Mouse (Mus musculus): Measurements from ENCODE around the gene Ei24. TPM values are rescaled to one million over a fixed set of nuclear protein-coding genes. Genes with fewer than 3 reads are reported as not detected.

Ei24 gene
- total RNA-seq, 2 experiments from 2014 or later, result 42.1 to 60.8 TPM

DNA sequence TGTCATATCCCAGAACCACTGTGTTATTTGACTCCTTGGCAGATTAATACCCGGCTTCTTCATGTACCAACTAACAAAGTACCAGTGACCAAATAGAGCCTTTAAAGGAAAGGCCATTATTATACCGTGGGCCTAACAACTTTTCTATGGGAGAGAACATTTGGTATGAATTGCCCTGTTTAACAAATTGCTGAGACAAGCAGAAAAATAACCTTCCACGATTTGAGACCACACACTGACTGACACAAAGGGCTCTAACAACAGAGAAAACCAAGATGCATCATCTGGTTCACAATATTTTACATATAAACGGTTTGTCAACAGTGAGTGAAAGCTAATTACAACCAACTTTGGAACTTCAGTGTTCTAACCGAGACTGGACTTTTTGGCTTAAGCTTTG is 969 bp downstream of the Ei24 start:
- ATAC-seq (replicated peaks; ENCODE audit: low FRiP score, low TSS enrichment, poor library complexity, severe bottlenecking), result peak; percentile 11; the same call in 1 of the 2 replicates

DNA sequence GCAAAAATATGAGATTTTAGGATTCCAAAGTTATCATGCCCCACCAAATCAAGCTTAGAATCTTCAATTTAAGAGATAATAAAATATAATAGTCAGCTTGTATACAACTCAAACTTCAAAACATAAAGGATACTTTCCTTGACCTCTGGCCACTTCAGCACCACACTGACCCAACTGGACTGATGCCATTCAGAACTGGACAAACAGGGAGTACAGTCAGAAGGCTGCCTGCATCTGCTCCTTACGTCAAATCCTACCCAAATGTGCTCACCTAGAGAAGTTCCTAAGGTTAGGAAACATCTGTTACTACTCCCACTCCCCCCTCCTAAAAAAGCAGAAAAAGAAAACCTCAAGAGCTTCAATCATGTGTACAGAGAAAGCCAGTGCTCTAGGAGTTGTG is 1.6 kb downstream of the Ei24 start:
- no peak for ATAC-seq (replicated peaks; ENCODE audit: low FRiP score, low TSS enrichment, poor library complexity, severe bottlenecking)

DNA sequence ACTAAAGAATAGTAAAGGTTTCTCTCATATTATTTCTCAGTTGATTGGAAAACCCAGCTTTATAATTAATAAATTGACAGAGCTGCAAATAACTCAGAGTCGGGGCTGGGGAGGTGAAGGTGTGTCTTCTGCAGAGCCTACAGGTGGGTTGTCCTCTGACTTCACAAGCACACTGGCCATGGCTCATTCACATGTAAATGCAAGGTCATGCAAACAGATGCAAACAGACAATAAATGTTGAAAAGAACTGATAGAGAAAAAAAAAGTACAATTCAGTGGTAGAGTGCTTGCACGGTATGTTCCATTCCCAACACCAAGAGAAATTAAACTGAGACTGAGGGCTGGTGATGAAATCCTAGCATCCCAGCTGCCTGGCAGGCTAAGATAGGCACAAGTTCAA is 2.7 kb downstream of the Ei24 start:
- no peak for ATAC-seq (replicated peaks; ENCODE audit: low FRiP score, low TSS enrichment, poor library complexity, severe bottlenecking)

DNA sequence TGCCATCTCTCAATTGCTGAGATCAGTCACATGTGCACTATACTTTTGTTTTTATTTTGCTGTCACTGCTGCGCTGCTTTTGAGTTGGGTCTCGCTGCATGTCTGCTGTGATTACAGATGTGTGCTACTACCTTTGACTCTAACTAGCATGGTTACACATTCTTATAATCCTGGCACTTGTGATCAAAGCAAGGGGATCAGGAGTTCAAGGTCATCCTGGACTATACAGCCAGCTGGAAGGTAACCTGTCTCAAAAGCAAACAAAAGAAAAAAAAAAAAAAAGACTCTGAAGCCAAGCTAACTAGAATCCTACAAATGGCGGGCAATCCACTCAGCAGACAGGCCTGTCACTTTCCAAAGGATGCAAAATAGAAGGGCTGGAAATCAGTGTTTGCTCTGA is 5.0 kb downstream of the Ei24 start:
- ATAC-seq (replicated peaks; ENCODE audit: low FRiP score, low TSS enrichment, poor library complexity, severe bottlenecking), result no peak

DNA sequence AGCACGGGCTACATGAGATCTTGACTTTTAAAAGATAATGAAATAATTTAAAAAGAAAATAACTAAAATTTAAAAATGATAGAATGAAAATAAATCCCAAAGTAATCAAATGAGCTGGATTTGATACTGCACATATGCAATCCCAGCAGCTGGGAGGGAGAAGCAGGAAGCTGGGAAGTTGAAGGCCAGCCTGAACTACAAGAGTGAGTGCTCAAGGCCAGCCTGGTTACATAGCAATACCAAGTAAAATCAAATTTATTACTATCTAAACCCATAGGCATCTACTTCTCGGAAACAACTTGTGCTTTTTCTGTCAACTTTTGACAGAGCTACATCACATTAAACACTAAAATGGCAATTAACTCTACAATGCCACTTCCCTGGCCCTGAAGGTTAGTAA is 13.3 kb downstream of the Ei24 start:
- ATAC-seq (replicated peaks; ENCODE audit: low FRiP score, low TSS enrichment, poor library complexity, severe bottlenecking), result no peak

DNA sequence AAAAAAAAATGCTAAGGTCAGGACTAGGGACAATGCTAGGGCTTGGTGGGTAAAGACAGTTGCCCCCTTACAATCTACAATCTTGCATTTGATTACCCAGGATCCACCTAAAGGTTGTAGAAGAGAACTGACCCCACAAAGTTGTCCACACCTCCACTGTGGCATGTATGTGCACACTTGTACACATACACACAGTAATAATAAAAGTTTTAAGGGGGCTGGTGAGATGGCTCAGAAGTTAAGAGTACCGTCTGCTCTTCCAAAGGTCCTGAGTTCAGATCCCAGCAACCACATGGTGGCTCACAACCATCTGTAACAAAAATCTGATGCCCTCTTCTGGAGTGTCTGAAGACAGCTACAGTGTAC is 28.2 kb downstream of the Ei24 start:
- no peak for ATAC-seq (replicated peaks; ENCODE audit: low FRiP score, low TSS enrichment, poor library complexity, severe bottlenecking)

DNA sequence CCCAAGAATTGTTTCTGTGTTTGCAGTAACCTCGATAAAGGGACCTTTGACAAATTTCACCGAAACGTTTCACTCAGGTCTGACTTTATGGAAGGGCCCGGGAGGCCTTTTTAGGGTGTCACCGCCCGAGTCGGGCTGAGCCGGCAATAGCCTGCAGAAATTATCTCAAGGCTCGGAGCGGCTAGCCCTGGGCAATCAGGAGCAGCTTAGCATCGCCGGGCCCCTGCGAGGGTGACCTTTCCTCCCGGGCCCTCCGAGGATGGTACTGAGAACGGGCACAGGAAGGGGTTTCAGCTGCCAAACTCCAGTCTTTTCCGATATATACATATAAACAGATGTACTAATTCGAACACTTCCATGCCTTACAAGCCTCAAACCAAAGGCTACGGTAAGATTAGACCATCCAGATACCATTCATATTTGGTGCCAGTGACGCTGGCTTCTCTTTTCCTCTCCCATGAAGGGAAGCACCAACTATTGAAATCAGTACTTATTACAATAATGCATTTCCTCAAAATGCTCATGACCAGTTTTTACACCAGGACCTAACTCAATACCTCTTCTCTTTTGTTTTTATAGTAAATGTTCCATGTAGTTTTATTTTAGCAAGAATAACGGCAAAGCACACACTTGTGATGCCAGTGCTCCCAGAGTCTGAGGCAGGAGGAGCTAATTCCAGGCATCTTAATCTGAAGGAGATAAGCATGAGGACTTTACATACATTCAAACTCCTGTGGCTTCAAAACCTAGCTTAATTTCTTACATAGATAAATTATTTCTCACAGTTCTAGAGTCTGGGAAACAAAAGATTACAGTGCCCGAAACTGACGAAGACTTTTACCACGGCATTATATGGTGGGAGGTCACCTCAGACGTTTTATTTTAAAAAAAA is 28.8 kb downstream of the Ei24 start:
- peak; percentile 45 for ATAC-seq (replicated peaks; ENCODE audit: low FRiP score, low TSS enrichment, poor library complexity, severe bottlenecking)

DNA sequence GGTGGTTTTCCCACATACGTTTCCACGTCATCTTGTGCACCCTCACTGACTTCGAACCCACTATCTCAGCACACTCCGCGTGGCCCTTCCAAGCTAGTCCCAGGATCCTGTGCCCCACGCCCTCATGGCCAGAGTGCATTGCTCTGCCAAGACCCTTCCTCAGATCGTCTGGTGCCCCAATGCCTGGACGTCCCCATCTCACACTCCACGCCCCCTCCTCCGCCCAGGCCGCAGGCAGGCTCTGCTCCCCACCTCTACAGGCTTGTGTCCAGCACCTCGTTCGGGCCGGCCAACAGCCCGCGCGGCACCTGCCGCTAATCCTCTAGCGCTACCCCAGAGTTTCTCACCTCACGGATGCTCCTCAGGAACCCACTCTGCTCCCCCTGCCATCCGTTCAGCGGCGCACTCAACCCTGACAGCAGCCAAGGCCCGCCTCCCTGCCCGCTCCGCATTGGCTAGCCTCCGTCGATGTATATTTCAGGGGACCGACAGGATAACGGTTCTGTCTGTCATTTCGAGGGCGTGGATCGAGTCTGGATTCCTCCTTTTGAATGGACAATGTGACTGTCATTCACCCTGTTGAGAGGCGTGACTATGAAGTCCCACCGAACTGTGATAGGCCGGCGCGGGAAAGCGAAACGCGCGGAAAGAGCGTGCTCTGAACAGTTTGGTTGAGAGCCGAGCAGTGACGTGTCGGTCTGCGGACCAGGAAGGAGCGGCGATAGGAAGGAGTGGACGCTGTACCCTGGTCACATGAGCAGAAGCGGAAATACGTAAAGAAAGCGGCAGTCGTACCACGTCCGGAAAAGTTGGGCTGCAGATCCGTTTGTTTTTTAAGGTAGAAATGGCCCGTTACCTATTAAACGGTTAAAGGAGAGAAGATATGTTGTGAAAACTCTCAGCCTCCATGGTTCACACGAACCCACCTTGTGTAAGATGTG is 29.7 kb downstream of the Ei24 start, which contains the start of gene Stt3a:
Stt3a (minus strand) TSS at position 477 of the 941 bp plus-strand sequence.
- peak; percentile 95 for ATAC-seq (replicated peaks; ENCODE audit: low FRiP score, low TSS enrichment, poor library complexity, severe bottlenecking)

DNA sequence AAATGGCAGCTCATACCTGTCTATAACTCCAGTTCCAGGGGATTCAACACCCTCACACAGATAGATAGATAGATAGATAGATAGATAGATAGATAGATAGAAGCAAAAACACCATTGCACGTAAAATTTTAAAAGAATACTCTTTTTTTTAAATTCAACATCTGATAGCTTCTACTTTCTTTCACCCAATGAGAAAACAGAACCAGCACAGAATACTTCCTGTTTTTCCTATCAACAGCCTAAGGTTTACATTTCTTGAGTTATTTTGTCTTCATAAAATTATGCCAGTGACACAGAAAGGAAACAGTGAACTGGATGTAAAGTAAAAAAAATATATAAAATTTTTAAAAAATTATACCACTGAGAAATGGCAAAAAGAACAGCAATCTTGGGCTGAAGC is 32.8 kb downstream of the Ei24 start:
- ATAC-seq (replicated peaks; ENCODE audit: low FRiP score, low TSS enrichment, poor library complexity, severe bottlenecking), result no peak

Other genes with a start within 250 kb of the Ei24 start
- gene Gm17689, start 214.8 kb downstream of the Ei24 start, total RNA-seq (2014; fragmentation: Nextera tagmentation), result not detected in 2 replicates
- gene Gm17689, start 214.8 kb downstream of the Ei24 start, total RNA-seq (2017), result not detected in 2 replicates
- gene A630095E13Rik, start 154.0 kb downstream of the Ei24 start, total RNA-seq (2014; fragmentation: Nextera tagmentation), result not detected in 2 replicates
- not detected in 2 replicates for gene A630095E13Rik, start 154.0 kb downstream of the Ei24 start, total RNA-seq (2017)
- gene Acrv1, start 104.2 kb downstream of the Ei24 start, total RNA-seq (2014; fragmentation: Nextera tagmentation), result not detected in 2 replicates
- gene Acrv1, start 104.2 kb downstream of the Ei24 start, total RNA-seq (2017), result not detected in 2 replicates
- gene Chek1, start 70.3 kb downstream of the Ei24 start, total RNA-seq (2014; fragmentation: Nextera tagmentation), result 42.9 and 54.5 TPM in 2 replicates
- 94.6 and 124 TPM in 2 replicates for gene Chek1, start 70.3 kb downstream of the Ei24 start, total RNA-seq (2017)
- gene Stt3a, start 29.7 kb downstream of the Ei24 start, total RNA-seq (2014; fragmentation: Nextera tagmentation), result 168 and 186 TPM in 2 replicates
- 677 and 976 TPM in 2 replicates for gene Stt3a, start 29.7 kb downstream of the Ei24 start, total RNA-seq (2017)
- not detected in 2 replicates for gene Fez1, start 24.5 kb upstream of the Ei24 start, total RNA-seq (2014; fragmentation: Nextera tagmentation)
- gene Fez1, start 24.5 kb upstream of the Ei24 start, total RNA-seq (2017), result not detected in 2 replicates